Mouse (Mus musculus): ENCODE measurements around the gene Prim1. TPM values are rescaled to one million over a fixed set of nuclear protein-coding genes. Genes with fewer than 3 reads are reported as not detected.
"Not testable (repeated sequence)": the region's sequence is repeated elsewhere in the genome, so short reads cannot be mapped to it uniquely, and the experiment has no call there.

The Prim1 gene
- total RNA-seq, 2 experiments from 2014 or later = 19.9 to 23.8 TPM

GRCm38 (mm10) chr10:128036746-128037425 is 21.9 kb downstream of the Prim1 start:
- intact Hi-C loops (cut with DNase I) = no loop called here

GRCm38 (mm10) chr10:128037921-128038320 is 23.0 kb downstream of the Prim1 start:
- intact Hi-C loops (cut with DNase I) = no loop called here
- DNase-seq = no peak

More at GRCm38 (mm10) chr10:128036746-128037425, 21.9 kb downstream of the Prim1 start:
- DNase-seq = peak; percentile 32

- no peak for DNase-seq
- intact Hi-C loops (cut with DNase I) = no loop called here
These were observed 24.2 kb downstream of the Prim1 start for GRCm38 (mm10) chr10:128039167-128039566.

GRCm38 (mm10) chr10:128039858-128040257 is 24.9 kb downstream of the Prim1 start:
- no peak for DNase-seq
- intact Hi-C loops (cut with DNase I) = no loop called here

GRCm38 (mm10) chr10:128040293-128040692 is 25.3 kb downstream of the Prim1 start:
- intact Hi-C loops (cut with DNase I) = no loop called here
- DNase-seq = no peak

- intact Hi-C loops (cut with DNase I) = no loop called here
- DNase-seq = no peak
These were observed 26.7 kb downstream of the Prim1 start for GRCm38 (mm10) chr10:128041636-128042035.

- intact Hi-C loops (cut with DNase I) = no loop called here
- no peak for DNase-seq
These were observed 27.5 kb downstream of the Prim1 start for GRCm38 (mm10) chr10:128042466-128042865.

GRCm38 (mm10) chr10:128043041-128043835 is 28.3 kb downstream of the Prim1 start:
- DNase-seq = no peak
- intact Hi-C loops (cut with DNase I) = no loop called here

GRCm38 (mm10) chr10:128048157-128048556 is 33.2 kb downstream of the Prim1 start:
- DNase-seq = no peak
- intact Hi-C loops (cut with DNase I) = no loop called here

GRCm38 (mm10) chr10:128049741-128050140 is 34.8 kb downstream of the Prim1 start:
- intact Hi-C loops (cut with DNase I) = no loop called here
- no peak for DNase-seq

- no peak for DNase-seq
- intact Hi-C loops (cut with DNase I) = no loop called here
These were observed 35.4 kb downstream of the Prim1 start for GRCm38 (mm10) chr10:128050355-128050754.

- intact Hi-C loops (cut with DNase I) = no loop called here
- no peak for DNase-seq
These were observed 36.6 kb downstream of the Prim1 start for GRCm38 (mm10) chr10:128051589-128051988.

GRCm38 (mm10) chr10:128052136-128052535 is 37.2 kb downstream of the Prim1 start:
- intact Hi-C loops (cut with DNase I); DNase-seq: not testable (repeated sequence)

GRCm38 (mm10) chr10:128053001-128053400 is 38.0 kb downstream of the Prim1 start:
- DNase-seq = no peak
- intact Hi-C loops (cut with DNase I) = no loop called here

GRCm38 (mm10) chr10:128058184-128058583 is 43.2 kb downstream of the Prim1 start:
- intact Hi-C loops (cut with DNase I) = no loop called here
- no peak for DNase-seq

- intact Hi-C loops (cut with DNase I) = no loop called here
- peak; percentile 100 for DNase-seq
These were observed 43.7 kb downstream of the Prim1 start, which contains the start of gene Ptges3 for GRCm38 (mm10) chr10:128058601-128059151. Gene Ptges3 (plus strand): TSS chr10:128058954.

- intact Hi-C loops (cut with DNase I) = no loop called here
- DNase-seq = peak; percentile 40
These were observed 44.4 kb downstream of the Prim1 start for GRCm38 (mm10) chr10:128059207-128059981.

- no peak for DNase-seq
- intact Hi-C loops (cut with DNase I) = no loop called here
These were observed 46.1 kb downstream of the Prim1 start for GRCm38 (mm10) chr10:128061109-128061508.

- intact Hi-C loops (cut with DNase I) = no loop called here
- DNase-seq = no peak
These were observed 47.4 kb downstream of the Prim1 start for GRCm38 (mm10) chr10:128062221-128062989.

- intact Hi-C loops (cut with DNase I) = no loop called here
- no peak for DNase-seq
These were observed 51.1 kb downstream of the Prim1 start for GRCm38 (mm10) chr10:128066072-128066471.
